Mouse (Mus musculus) lung, embryonic 14.5 days (tissue): ENCODE measurements around the gene Rere. TPM values are rescaled to one million over a fixed set of nuclear protein-coding genes. Genes with fewer than 3 reads are reported as not detected.

Experiments
- ATAC-seq: fragments of 200-750 bp; cut with Nextera tagmentation; 2 replicates; pipeline ENCODE4 v1.8.0; 2017; ENCODE audit warnings: mild to moderate bottlenecking, moderate TSS enrichment, moderate library complexity; ENCODE audit not compliant: insufficient read depth
- DNase-seq: peaks from one replicate; pipeline ENCODE4 v3.0.0-alpha.2; 2015
- H3K27ac ChIP-seq: fragments of 300-500 bp; sonication (generic); 2 replicates; pipeline ENCODE4 v1.5.1; 2014; ENCODE audit warnings: low read depth, mild to moderate bottlenecking, moderate library complexity
- H3K27me3 ChIP-seq: fragments of 300-500 bp; sonication (generic); 2 replicates; pipeline ENCODE4 v1.6.1; 2014; ENCODE audit warnings: low read length, control low read depth; ENCODE audit not compliant: insufficient read depth
- H3K36me3 ChIP-seq: fragments of 300-500 bp; sonication (generic); 2 replicates; pipeline ENCODE4 v1.6.1; 2014; ENCODE audit warnings: control low read depth; ENCODE audit not compliant: insufficient read depth
- H3K4me1 ChIP-seq: fragments of 300-500 bp; sonication (generic); 2 replicates; pipeline ENCODE4 v1.6.1; 2014; ENCODE audit warnings: antibody characterized with exemption, control low read depth; ENCODE audit not compliant: insufficient read depth
- H3K4me2 ChIP-seq: fragments of 300-500 bp; sonication (generic); 2 replicates; pipeline ENCODE4 v1.6.1; 2014; ENCODE audit warnings: mild to moderate bottlenecking
- H3K4me3 ChIP-seq: fragments of 300-500 bp; sonication (generic); 2 replicates; pipeline ENCODE4 v1.5.1; 2014; ENCODE audit warnings: low read depth, low read length
- H3K9ac ChIP-seq: fragments of 300-500 bp; sonication (generic); 2 replicates; pipeline ENCODE4 v1.6.1; 2014
- H3K9me3 ChIP-seq: fragments of 300-500 bp; sonication (generic); 2 replicates; pipeline ENCODE4 v1.6.1; 2016; ENCODE audit warnings: low read depth, low read length, control low read depth
- CTCF ChIP-seq: IDR thresholded peaks from 2 replicates; pipeline ENCODE4 v1.5.1; 2016; ENCODE audit warnings: antibody characterized with exemption, low read depth
- WGBS: fragments of 180-500 bp; shearing (Covaris S2); extraction: QIAGEN DNeasy Blood & Tissue Kit; methylation state at CpG from one replicate; pipeline ENCODE4 v1.1.7; 2014; 5-methylcytosine and 5-hydroxymethylcytosine counted together
- polyA plus RNA-seq: library from polyadenylated mRNA; unstranded; fragments of >200 nt; fragmentation: Nextera tagmentation; extraction: Ambion mirVana; gene quantifications from 2 replicates; pipeline ENCODE4 v1.2.1, GENCODE M21; 2014

Rere gene
- polyA plus RNA-seq, 1 experiment from 2014 or later = 41.5 TPM

DNA sequence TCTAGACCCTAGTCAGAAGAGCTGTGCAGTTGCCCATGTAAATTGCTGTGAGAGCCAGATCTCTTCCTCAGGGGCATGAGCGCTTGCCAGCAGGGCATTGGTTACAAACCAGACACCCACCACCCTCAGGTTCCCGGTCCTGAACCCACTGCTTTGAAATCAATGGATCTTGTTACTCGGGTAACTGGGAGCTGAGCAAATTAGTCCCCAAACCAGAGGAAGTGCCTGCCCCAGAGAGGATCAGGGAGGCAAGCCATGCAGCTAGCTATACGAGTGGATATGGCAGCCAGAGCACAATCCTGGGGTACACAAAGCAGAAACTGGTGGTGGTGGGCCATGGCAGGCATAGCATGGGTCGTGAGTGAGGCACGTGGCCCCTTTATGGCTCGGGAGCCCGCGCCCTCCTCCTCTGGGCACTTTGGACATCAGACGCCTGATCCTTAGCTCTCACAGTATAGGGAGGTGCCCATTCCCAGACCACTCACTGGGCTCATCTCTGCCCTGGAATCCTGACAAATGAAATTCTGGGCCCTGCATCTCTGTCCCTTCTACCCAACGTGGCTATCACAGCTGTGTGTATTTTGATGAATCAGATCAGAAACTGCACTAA is 342.9 kb downstream of the Rere start:
- Histone ChIP-seq H3K4me3 (no peak overlapping the region), H3K4me2 (no peak overlapping the region), H3K4me1 (0 out of 2 replicates have a peak, but pooled peaks cover 4% of the 10 kb centered on the region), H3K27me3 (no peaks in the 10 kb centered on the region), H3K36me3 (peaks cover 34% of the 10 kb centered on the region), H3K9me3 (no peaks in the 10 kb centered on the region), H3K27ac (no peak overlapping the region), H3K9ac (no peak overlapping the region)
- ATAC-seq = no peak
- no peak for DNase-seq
- 65% methylated on average over 11 of the region's 11 CpGs for WGBS
- no peak for TF ChIP-seq CTCF

GRCm38 (mm10) chr4:150624933-150625332 is 343.5 kb downstream of the Rere start:
- Histone ChIP-seq H3K36me3 (peaks cover 29% of the 10 kb centered on the region), H3K27ac (no peak overlapping the region), H3K4me1 (0 out of 2 replicates have a peak, but pooled peaks cover 4% of the 10 kb centered on the region), H3K27me3 (no peaks in the 10 kb centered on the region), H3K9ac (no peak overlapping the region), H3K4me2 (no peak overlapping the region), H3K4me3 (no peak overlapping the region), H3K9me3 (no peaks in the 10 kb centered on the region)
- TF ChIP-seq CTCF = no peak
- no peak for DNase-seq
- 72% methylated on average over 4 of the region's 4 CpGs for WGBS
- no peak for ATAC-seq

DNA sequence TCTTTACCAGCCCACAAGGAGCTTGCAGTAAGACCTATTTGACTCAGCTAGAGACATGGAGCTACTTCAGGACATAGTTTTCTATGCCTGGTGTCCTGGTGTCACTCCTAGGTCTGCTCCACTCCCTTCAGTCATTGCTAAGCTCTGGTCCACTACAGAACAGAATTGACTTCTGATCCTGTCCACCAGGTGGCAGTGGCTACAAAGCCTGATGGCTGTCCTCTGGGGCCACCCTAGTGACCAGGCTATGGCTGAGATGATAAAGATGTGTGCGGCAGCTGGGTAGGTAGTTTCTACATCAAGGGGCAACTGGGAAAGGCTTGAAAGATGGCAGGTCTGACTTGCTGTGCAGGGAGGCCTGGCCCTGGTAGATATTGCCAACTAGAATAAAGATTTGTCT is 344.0 kb downstream of the Rere start:
- 43% methylated on average over 1 of the region's 1 CpGs for WGBS
- no peak overlapping the region for H3K4me3 ChIP-seq
- H3K4me2 ChIP-seq = no peak overlapping the region
- ATAC-seq (peak; percentile 64; the same call in 1 of the 2 replicates), DNase-seq (peak; percentile 89)
- H3K36me3 ChIP-seq = peaks cover 24% of the 10 kb centered on the region
- H3K27me3 ChIP-seq = no peaks in the 10 kb centered on the region
- H3K9ac ChIP-seq = no peak overlapping the region
- no peaks in the 10 kb centered on the region for H3K9me3 ChIP-seq
- TF ChIP-seq CTCF = peak; percentile 92
- no peak overlapping the region for H3K27ac ChIP-seq
- H3K4me1 ChIP-seq = 0 out of 2 replicates have a peak, but pooled peaks cover 4% of the 10 kb centered on the region

- 46% methylated on average over 6 of the region's 6 CpGs for WGBS
- DNase-seq (peak; percentile 60), ATAC-seq (no peak)
- Histone ChIP-seq H3K36me3 (peaks cover 17% of the 10 kb centered on the region), H3K9ac (no peak overlapping the region), H3K4me1 (0 out of 2 replicates have a peak, but pooled peaks cover 4% of the 10 kb centered on the region), H3K4me2 (no peak overlapping the region), H3K27ac (no peak overlapping the region), H3K4me3 (no peak overlapping the region), H3K27me3 (no peaks in the 10 kb centered on the region), H3K9me3 (no peaks in the 10 kb centered on the region)
- peak; percentile 90 for TF ChIP-seq CTCF
These were observed 344.7 kb downstream of the Rere start for GRCm38 (mm10) chr4:150625951-150626732.

DNA sequence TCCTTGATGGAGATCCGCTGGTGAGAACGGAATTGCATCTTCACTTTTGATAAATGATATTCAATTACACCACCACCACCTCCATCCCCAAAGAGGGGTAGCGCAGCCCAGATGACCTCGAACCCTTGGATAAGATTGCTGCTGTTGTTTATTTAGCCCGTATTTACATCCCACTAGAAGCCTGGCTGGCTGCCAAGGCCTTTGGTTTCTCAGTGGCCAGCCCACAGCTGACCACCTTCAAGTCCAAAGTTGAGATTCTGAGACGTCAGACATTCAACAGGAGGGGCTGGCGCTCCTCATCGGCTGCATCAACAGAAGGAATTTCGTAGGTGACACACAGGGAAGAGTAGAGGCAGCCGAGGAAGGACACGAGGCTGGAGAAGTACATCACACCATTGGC is 347.8 kb downstream of the Rere start:
- Histone ChIP-seq H3K4me2 (no peak overlapping the region), H3K27ac (no peak overlapping the region), H3K36me3 (no peaks in the 10 kb centered on the region), H3K4me3 (no peak overlapping the region), H3K9ac (no peak overlapping the region), H3K4me1 (0 out of 2 replicates have a peak, but pooled peaks cover 4% of the 10 kb centered on the region), H3K27me3 (no peaks in the 10 kb centered on the region), H3K9me3 (no peaks in the 10 kb centered on the region)
- TF ChIP-seq CTCF = no peak
- DNase-seq (peak; percentile 74), ATAC-seq (no peak)
- 42% methylated on average over 11 of the region's 11 CpGs for WGBS

- no peak overlapping the region for H3K4me3 ChIP-seq
- H3K9me3 ChIP-seq = no peaks in the 10 kb centered on the region
- no peak for TF ChIP-seq CTCF
- WGBS = 75% methylated on average over 10 of the region's 10 CpGs
- no peaks in the 10 kb centered on the region for H3K36me3 ChIP-seq
- no peaks in the 10 kb centered on the region for H3K4me1 ChIP-seq
- no peak for DNase-seq
- no peak overlapping the region for H3K9ac ChIP-seq
- H3K27me3 ChIP-seq = no peaks in the 10 kb centered on the region
- H3K27ac ChIP-seq = no peak overlapping the region
- no peak overlapping the region for H3K4me2 ChIP-seq
- ATAC-seq = no peak
These were observed 354.1 kb downstream of the Rere start for GRCm38 (mm10) chr4:150635568-150635967.

GRCm38 (mm10) chr4:150636635-150637034 is 355.2 kb downstream of the Rere start:
- ATAC-seq (no peak), DNase-seq (no peak)
- H3K36me3 ChIP-seq = no peaks in the 10 kb centered on the region
- H3K4me3 ChIP-seq = no peak overlapping the region
- no peak for TF ChIP-seq CTCF
- H3K4me1 ChIP-seq = no peaks in the 10 kb centered on the region
- no peak overlapping the region for H3K9ac ChIP-seq
- H3K27ac ChIP-seq = no peak overlapping the region
- WGBS = 82% methylated on average over 6 of the region's 6 CpGs
- no peaks in the 10 kb centered on the region for H3K27me3 ChIP-seq
- H3K4me2 ChIP-seq = no peak overlapping the region
- no peaks in the 10 kb centered on the region for H3K9me3 ChIP-seq
